Mouse (Mus musculus) heart, postnatal 0 days (tissue): ENCODE results near the gene Cdc42. TPM values are rescaled to one million over a fixed set of nuclear protein-coding genes. Genes with fewer than 3 reads are reported as not detected.
A peak's percentile ranks its signal among the peaks of the same experiment; 100 is the strongest.

Experiments used
- ATAC-seq: fragments of 200-750 bp; cut with Nextera tagmentation; 2 replicates; pipeline ENCODE4 v1.8.0; 2017; ENCODE audit warnings: low read depth, moderate number of reproducible peaks, moderate library complexity; ENCODE audit not compliant: insufficient read depth
- DNase-seq: peaks from one replicate; pipeline ENCODE4 v3.0.0-alpha.2; 2016; ENCODE audit warnings: low spot score
- H3K27ac ChIP-seq: fragments of 300-500 bp; sonication (generic); 2 replicates; pipeline ENCODE4 v1.5.1; 2014; ENCODE audit warnings: low read depth, mild to moderate bottlenecking
- H3K27me3 ChIP-seq: fragments of 300-500 bp; sonication (generic); 2 replicates; pipeline ENCODE4 v1.6.1; 2014; ENCODE audit warnings: low read length, mixed read lengths; ENCODE audit not compliant: control insufficient read depth, insufficient read depth
- H3K36me3 ChIP-seq: fragments of 300-500 bp; sonication (generic); replicated peaks from 2 replicates; pipeline ENCODE4 v1.6.1; 2014; ENCODE audit warnings: low read length, mixed read lengths; ENCODE audit not compliant: control insufficient read depth, insufficient read depth
- H3K4me1 ChIP-seq: fragments of 300-500 bp; sonication (generic); 2 replicates; pipeline ENCODE4 v1.6.1; 2014; ENCODE audit warnings: antibody characterized with exemption; ENCODE audit not compliant: control insufficient read depth, insufficient read depth
- H3K4me2 ChIP-seq: fragments of 300-500 bp; sonication (generic); 2 replicates; pipeline ENCODE4 v1.6.1; 2014; ENCODE audit warnings: low read depth, mild to moderate bottlenecking, low read length, moderate library complexity
- H3K4me3 ChIP-seq: fragments of 300-500 bp; sonication (generic); 2 replicates; pipeline ENCODE4 v1.5.1; 2014; ENCODE audit warnings: low read depth, low read length
- H3K9ac ChIP-seq: fragments of 300-500 bp; sonication (generic); replicated peaks from 2 replicates; pipeline ENCODE4 v1.6.1; 2014; ENCODE audit warnings: low read depth, low read length, mixed read lengths
- H3K9me3 ChIP-seq: fragments of 300-500 bp; sonication (generic); replicated peaks from 2 replicates; pipeline ENCODE4 v1.6.1; 2016; ENCODE audit warnings: low read length; ENCODE audit not compliant: control insufficient read depth
- CTCF ChIP-seq: IDR thresholded peaks from 2 replicates; pipeline ENCODE4 v1.5.1; 2016; ENCODE audit warnings: antibody characterized with exemption, control low read depth, low read depth
- EP300 ChIP-seq: IDR thresholded peaks from 2 replicates; pipeline ENCODE4 v1.6.1; 2016; ENCODE audit warnings: antibody characterized with exemption, low read depth
- WGBS: fragments of 180-500 bp; shearing (Covaris S2); extraction: QIAGEN DNeasy Blood & Tissue Kit; methylation state at CpG from one replicate; pipeline ENCODE4 v1.1.7; 2014; 5-methylcytosine and 5-hydroxymethylcytosine counted together
- polyA plus RNA-seq: library from polyadenylated mRNA; unstranded; fragments of >200 nt; fragmentation: Nextera tagmentation; extraction: Ambion mirVana; gene quantifications from 2 replicates; pipeline ENCODE4 v1.2.1, GENCODE M21; 2015
- total RNA-seq: library from RNA; depleted of rRNA; stranded (reverse); fragments of >200 nt; gene quantifications from 2 replicates; pipeline ENCODE4 v1.2.3, GENCODE M21; 2014; ENCODE audit warnings: low replicate concordance

The Cdc42 gene
- total and polyA plus RNA-seq, 2 experiments from 2014 or later = 295 to 397 TPM

- peak overlapping the region; percentile 23; the same call in 1 of the 2 replicates for H3K4me2 ChIP-seq
- 39% methylated on average over 19 of the region's 19 CpGs for WGBS
- H3K36me3 ChIP-seq = no peaks in the 10 kb centered on the region
- DNase-seq (no peak), ATAC-seq (no peak)
- H3K9me3 ChIP-seq = no peaks in the 10 kb centered on the region
- H3K9ac ChIP-seq = no peak overlapping the region
- no peak overlapping the region for H3K4me3 ChIP-seq
- no peaks in the 10 kb centered on the region for H3K27me3 ChIP-seq
- TF ChIP-seq EP300 (no peak), CTCF (no peak)
- no peaks in the 10 kb centered on the region for H3K4me1 ChIP-seq
- peak overlapping the region; percentile 30 for H3K27ac ChIP-seq
These were observed 18.1 kb upstream of the Cdc42 start for GRCm38 (mm10) chr4:137375314-137376278.

GRCm38 (mm10) chr4:137373711-137374110 lies 16.2 kb upstream of the Cdc42 start:
- Histone ChIP-seq H3K27ac (no peak overlapping the region; the same call in 1 of the 2 replicates), H3K36me3 (no peaks in the 10 kb centered on the region), H3K4me3 (no peak overlapping the region), H3K27me3 (no peaks in the 10 kb centered on the region), H3K9ac (no peak overlapping the region), H3K9me3 (no peaks in the 10 kb centered on the region), H3K4me1 (no peaks in the 10 kb centered on the region), H3K4me2 (no peak overlapping the region)
- DNase-seq (no peak), ATAC-seq (no peak)
- TF ChIP-seq CTCF = no peak
- no peak for TF ChIP-seq EP300
- WGBS = 58% methylated on average over 6 of the region's 6 CpGs

- DNase-seq = no peak
- Histone ChIP-seq H3K4me1 (0 out of 2 replicates have a peak, but pooled peaks cover 10% of the 10 kb centered on the region), H3K4me3 (no peak overlapping the region), H3K9ac (no peak overlapping the region), H3K9me3 (no peaks in the 10 kb centered on the region), H3K27ac (no peak overlapping the region), H3K27me3 (no peaks in the 10 kb centered on the region), H3K36me3 (no peaks in the 10 kb centered on the region), H3K4me2 (no peak overlapping the region)
- no peak for TF ChIP-seq EP300
- no peak; the same call in 1 of the 2 replicates for TF ChIP-seq CTCF
- 55% methylated on average over 16 of the region's 16 CpGs for WGBS
- ATAC-seq = no peak
These were observed 14.3 kb upstream of the Cdc42 start for GRCm38 (mm10) chr4:137371596-137372523.

GRCm38 (mm10) chr4:137369954-137370750 lies 12.6 kb upstream of the Cdc42 start:
- peak overlapping the region; percentile 42 for H3K4me3 ChIP-seq
- peak overlapping the region; percentile 72 for H3K4me2 ChIP-seq
- DNase-seq (peak; percentile 66), ATAC-seq (peak; percentile 78)
- H3K27ac ChIP-seq = peak overlapping the region; percentile 56
- H3K9me3 ChIP-seq = no peaks in the 10 kb centered on the region
- H3K9ac ChIP-seq = peak overlapping the region; percentile 47
- WGBS = 9% methylated on average over 28 of the region's 29 CpGs
- 0 out of 2 replicates have a peak, but pooled peaks cover 10% of the 10 kb centered on the region for H3K4me1 ChIP-seq
- no peaks in the 10 kb centered on the region for H3K36me3 ChIP-seq
- no peaks in the 10 kb centered on the region for H3K27me3 ChIP-seq
- TF ChIP-seq EP300 (no peak), CTCF (peak; percentile 5; the same call in 1 of the 2 replicates)
